Mouse (Mus musculus) Muller cell, postnatal 12 days (primary cell): ENCODE measurements around the gene Mta2.

ENCODE experiments used
- DNase-seq: peaks from one replicate; pipeline ENCODE4 v3.0.0-alpha.2; 2015; ENCODE audit errors: inconsistent ontology term

Mta2 gene

GRCm38 (mm10) chr19:8929224-8930088 is 12.2 kb upstream of the Mta2 start, which contains the start of the genes Rom1 and Eml3:
Gene Rom1 (minus strand): TSS chr19:8929356.
Gene Eml3 (plus strand): TSS chr19:8929552.
- peak; percentile 90 for DNase-seq

GRCm38 (mm10) chr19:8930117-8930516 is 11.6 kb upstream of the Mta2 start:
- DNase-seq, result peak; percentile 9

- no peak for DNase-seq
Measured at GRCm38 (mm10) chr19:8930771-8931170, 10.9 kb upstream of the Mta2 start.

- no peak for DNase-seq
Measured at GRCm38 (mm10) chr19:8936736-8937135, 4.9 kb upstream of the Mta2 start.

GRCm38 (mm10) chr19:8940526-8941133 is 1.0 kb upstream of the Mta2 start:
- DNase-seq, result no peak

- no peak for DNase-seq
Measured at GRCm38 (mm10) chr19:8941136-8941514, 550 bp upstream of the Mta2 start.

- DNase-seq, result peak; percentile 75
Measured at GRCm38 (mm10) chr19:8942276-8942964, 745 bp downstream of the Mta2 start.

GRCm38 (mm10) chr19:8943047-8943446 is 1.4 kb downstream of the Mta2 start:
- DNase-seq, result no peak

GRCm38 (mm10) chr19:8944062-8944461 is 2.4 kb downstream of the Mta2 start:
- no peak for DNase-seq

GRCm38 (mm10) chr19:8944750-8945149 is 3.1 kb downstream of the Mta2 start:
- peak; percentile 84 for DNase-seq

- DNase-seq, result no peak
Measured at GRCm38 (mm10) chr19:8945251-8945650, 3.6 kb downstream of the Mta2 start.

- DNase-seq, result no peak
Measured at GRCm38 (mm10) chr19:8946929-8947328, 5.3 kb downstream of the Mta2 start.

- no peak for DNase-seq
Measured at GRCm38 (mm10) chr19:8950190-8950589, 8.5 kb downstream of the Mta2 start.

GRCm38 (mm10) chr19:8952241-8952640 is 10.6 kb downstream of the Mta2 start:
- no peak for DNase-seq

- DNase-seq, result peak; percentile 96
Measured at GRCm38 (mm10) chr19:8953135-8954039, 11.7 kb downstream of the Mta2 start, which contains the start of gene Tut1. Gene Tut1 (plus strand): TSS chr19:8953847.

- peak; percentile 19 for DNase-seq
Measured at GRCm38 (mm10) chr19:8954171-8954570, 12.5 kb downstream of the Mta2 start.

GRCm38 (mm10) chr19:8962256-8962655 is 20.6 kb downstream of the Mta2 start:
- DNase-seq, result no peak

- DNase-seq, result no peak
Measured at GRCm38 (mm10) chr19:8965075-8965474, 23.4 kb downstream of the Mta2 start.

GRCm38 (mm10) chr19:8965771-8966170 is 24.1 kb downstream of the Mta2 start:
- peak; percentile 25 for DNase-seq

- DNase-seq, result no peak
Measured at GRCm38 (mm10) chr19:8966198-8966589, 24.5 kb downstream of the Mta2 start.
